9 mouse cellular contexts compared by ENCODE assay signal in genomic region chr10:77440841-77441755, GRCm38 (mm10). TPM values are rescaled to one million over a fixed set of nuclear protein-coding genes. Genes with fewer than 3 reads are reported as not detected.
DNase-seq lines count a peak whose midpoint lies in the region; ATAC-seq and TF ChIP-seq lines count a peak whose summit lies in the region.
"Had no signal": no experiment of that assay in that cellular context is flagged by ENCODE, and none has a peak within 500 bp of the region (broad histone marks: within the 10 kb centered on the region; RNA-seq: fewer than 3 reads in every experiment).

No protein-coding gene starts in this region.

- ATAC-seq in heart, embryonic 15.5 days (replicated peaks; ENCODE audit: insufficient number of reproducible peaks, insufficient read depth, low FRiP score, low read depth), result peak; percentile 58
- ATAC-seq in limb, embryonic 11.5 days (ENCODE audit: insufficient number of reproducible peaks, low FRiP score, low TSS enrichment, low read depth), result no peak
- no peak for ATAC-seq in forebrain, postnatal 0 days
- ATAC-seq in megakaryocyte progenitor cell, adult 5-6 weeks (replicated peaks; ENCODE audit: poor library complexity), result no peak

- WGBS in heart, embryonic 15.5 days, result 30% methylated on average over 19 of the region's 19 CpGs
- 58% methylated on average over 19 of the region's 19 CpGs for WGBS in limb, embryonic 11.5 days
- 67% methylated on average over 19 of the region's 19 CpGs for WGBS in forebrain, postnatal 0 days

- peak overlapping the region; percentile 41 for H3K4me2 ChIP-seq in heart, embryonic 15.5 days
- H3K4me2 ChIP-seq in limb, embryonic 11.5 days (ENCODE audit: low read depth, severe bottlenecking), result no peak overlapping the region
- H3K4me2 ChIP-seq in forebrain, postnatal 0 days (ENCODE audit: low read depth), result no peak overlapping the region
- H3K4me2 ChIP-seq: embryonic facial prominence, embryonic 12.5 days had no signal

- peak; percentile 60 to 62 for DNase-seq in adrenal gland, postnatal 36 days
- peak; percentile 28 for DNase-seq in limb, embryonic 11.5 days (ENCODE audit: low spot score)
- DNase-seq in thymus, postnatal 0 days (ENCODE audit: low spot score), result no peak
- no peak for DNase-seq in forebrain, postnatal 0 days
- no peak for DNase-seq in natural killer cell, adult 2 months (ENCODE audit: low spot score in 2 of 2)

- H3K27me3 ChIP-seq in E14TG2a.4 (ENCODE audit: insufficient read depth, low read length), result no peaks in the 10 kb centered on the region
- no peaks in the 10 kb centered on the region for H3K27me3 ChIP-seq in heart, embryonic 15.5 days
- H3K27me3 ChIP-seq in limb, embryonic 11.5 days (ENCODE audit: control insufficient read depth, insufficient read depth, low read length), result no peaks in the 10 kb centered on the region
- no peaks in the 10 kb centered on the region for H3K27me3 ChIP-seq in forebrain, postnatal 0 days (ENCODE audit: insufficient read depth, low read length)
- H3K27me3 ChIP-seq: embryonic facial prominence, embryonic 12.5 days had no signal

- no peak for TF ChIP-seq CTCF in E14TG2a.4 (conservative IDR thresholded peaks at IDR 0.05; ENCODE audit: low read length)
- no peak for TF ChIP-seq CTCF in forebrain, postnatal 0 days (IDR thresholded peaks at IDR 0.05; ENCODE audit: low read depth)

- peak overlapping the region; percentile 78 for H3K27ac ChIP-seq in heart, embryonic 15.5 days
- no peak overlapping the region for H3K27ac ChIP-seq in limb, embryonic 11.5 days (replicated peaks; ENCODE audit: low read depth, low read length)
- no peak overlapping the region for H3K27ac ChIP-seq in forebrain, postnatal 0 days (ENCODE audit: low read depth, low read length)
- H3K27ac ChIP-seq: embryonic facial prominence, embryonic 12.5 days had no signal

- 0 out of 2 replicates have a peak, but pooled peaks cover 7% of the 10 kb centered on the region for H3K9me3 ChIP-seq in E14TG2a.4 (ENCODE audit: low read length)
- H3K9me3 ChIP-seq in heart, embryonic 15.5 days (replicated peaks), result no peaks in the 10 kb centered on the region
- H3K9me3 ChIP-seq in limb, embryonic 11.5 days (ENCODE audit: control insufficient read depth, low read length), result peaks cover 6% of the 10 kb centered on the region; the same call in 1 of the 2 replicates
- H3K9me3 ChIP-seq in forebrain, postnatal 0 days (ENCODE audit: low read length), result 0 out of 2 replicates have a peak, but pooled peaks cover 4% of the 10 kb centered on the region

- peaks cover 10% of the 10 kb centered on the region for H3K4me1 ChIP-seq in E14TG2a.4 (replicated peaks; ENCODE audit: low read depth, low read length)
- H3K4me1 ChIP-seq in heart, embryonic 15.5 days (replicated peaks), result peaks cover 28% of the 10 kb centered on the region
- peaks cover 13% of the 10 kb centered on the region for H3K4me1 ChIP-seq in limb, embryonic 11.5 days (ENCODE audit: control insufficient read depth, insufficient read depth, low read length)
- H3K4me1 ChIP-seq in forebrain, postnatal 0 days (ENCODE audit: insufficient read depth), result no peaks in the 10 kb centered on the region

- no peaks in the 10 kb centered on the region for H3K36me3 ChIP-seq in E14TG2a.4 (ENCODE audit: insufficient read depth, low read length)
- no peaks in the 10 kb centered on the region for H3K36me3 ChIP-seq in heart, embryonic 15.5 days
- H3K36me3 ChIP-seq in limb, embryonic 11.5 days (ENCODE audit: control insufficient read depth, insufficient read depth, low read length), result no peaks in the 10 kb centered on the region
- no peaks in the 10 kb centered on the region for H3K36me3 ChIP-seq in forebrain, postnatal 0 days (ENCODE audit: insufficient read depth)
- H3K36me3 ChIP-seq: embryonic facial prominence, embryonic 12.5 days had no signal

- H3K4me3 ChIP-seq in E14TG2a.4 (replicated peaks; ENCODE audit: low read length), result peak overlapping the region; percentile 46
- no peak overlapping the region for H3K4me3 ChIP-seq in heart, embryonic 15.5 days
- no peak overlapping the region for H3K4me3 ChIP-seq in limb, embryonic 11.5 days (ENCODE audit: low read depth, low read length)
- no peak overlapping the region for H3K4me3 ChIP-seq in forebrain, postnatal 0 days (ENCODE audit: low read depth, low read length)
- H3K4me3 ChIP-seq: embryonic facial prominence, embryonic 12.5 days had no signal

- H3K9ac ChIP-seq in heart, embryonic 15.5 days, result no peak overlapping the region
- H3K9ac ChIP-seq in limb, embryonic 11.5 days (ENCODE audit: low read length), result no peak overlapping the region
- H3K9ac ChIP-seq in forebrain, postnatal 0 days, result no peak overlapping the region
- H3K9ac ChIP-seq: embryonic facial prominence, embryonic 12.5 days had no signal

RNA-seq across cellular contexts. Expression of gene Adarb1, which starts 23.0 kb away (rescaled TPM):
- 10 to 100 TPM; 10.8 to 68.2 TPM for total RNA-seq in adrenal gland, postnatal 36 days (2021)
- polyA plus RNA-seq in heart, embryonic 15.5 days (2015; fragmentation: Nextera tagmentation; extraction: Ambion mirVana), result 14.0 and 14.8 TPM in 2 replicates
- 4.0 and 4.9 TPM in 2 replicates for polyA plus RNA-seq in limb, embryonic 11.5 days (2014; fragmentation: Nextera tagmentation; extraction: Ambion mirVana)
- polyA plus RNA-seq in thymus, postnatal 0 days (2015; fragmentation: Nextera tagmentation; extraction: Ambion mirVana), result 1.3 and 1.8 TPM in 2 replicates
- total RNA-seq in forebrain, postnatal 0 days (2014; rRNA removed), result 39.4 and 40.2 TPM in 2 replicates
- polyA plus RNA-seq in forebrain, postnatal 0 days (2015; fragmentation: Nextera tagmentation; extraction: Ambion mirVana), result 12.4 and 12.5 TPM in 2 replicates
- total RNA-seq in megakaryocyte progenitor cell, adult 5-6 weeks (2015), result 1.6 TPM in 2 replicates
- 0.17 and 0.71 TPM in 2 replicates for total RNA-seq in megakaryocyte progenitor cell, adult 5-6 weeks (2017)

Comparison
In these comparisons a context has a peak if more than half of its experiments do, and no peak if none do; other contexts are left out.
1. DNase-seq: peak in adrenal gland, postnatal 36 days (2 of 2) and limb, embryonic 11.5 days (single experiment); none in thymus, postnatal 0 days (single experiment), forebrain, postnatal 0 days (single experiment) and natural killer cell, adult 2 months (0 of 2).